Mouse (Mus musculus) CH12.LX (cell line): ENCODE measurements around the gene Atg101. TPM values are rescaled to one million over a fixed set of nuclear protein-coding genes. Genes with fewer than 3 reads are reported as not detected.

ENCODE experiments used
- DNase-seq: peaks from one replicate; pipeline ENCODE4 v3.0.0-alpha.2; 2013; ENCODE audit errors: extremely low read depth
- H3K27ac ChIP-seq: 2 replicates; pipeline ENCODE4 v1.5.1; 2012; ENCODE audit warnings: low read depth, mild to moderate bottlenecking, control low read depth, moderate library complexity; ENCODE audit not compliant: insufficient read depth
- H3K27me3 ChIP-seq: replicated peaks from 2 replicates; pipeline ENCODE3; 2012; ENCODE audit warnings: inconsistent platforms
- H3K36me3 ChIP-seq, 2 experiments: replicated peaks in 1 of 2; 2 replicates each; pipeline versions ENCODE3 to v1.6.1; 2012; ENCODE audit warnings: inconsistent platforms in 1 of 2, low read length in 1 of 2, mild to moderate bottlenecking in 1 of 2, mixed read lengths in 1 of 2, moderate library complexity in 1 of 2; ENCODE audit not compliant: control insufficient read depth in 1 of 2, insufficient read depth in 1 of 2
- H3K4me1 ChIP-seq, 2 experiments: 2 replicates each; pipeline ENCODE4 v1.6.1; 2012; ENCODE audit warnings: inconsistent platforms in 1 of 2, moderate library complexity in 1 of 2; ENCODE audit not compliant: insufficient read depth in 2 of 2, control insufficient read depth in 1 of 2
- H3K4me2 ChIP-seq: 2 replicates; pipeline ENCODE4 v1.6.1; 2012; ENCODE audit warnings: low read depth, mild to moderate bottlenecking, control low read depth; ENCODE audit not compliant: poor library complexity, insufficient read depth, severe bottlenecking
- H3K4me3 ChIP-seq, 3 experiments: fragments of 150-350 bp in 1 of 3; sonication (generic) in 1 of 3; replicated peaks in 1 of 3; 2 replicates each; pipeline versions ENCODE3 to v1.5.1; 2011 to 2012; ENCODE audit warnings: low read depth in 2 of 3, low read length in 2 of 3, mild to moderate bottlenecking in 2 of 3, moderate library complexity in 2 of 3, control low read depth in 1 of 3, improper control_type of control experiment in 1 of 3, inconsistent platforms in 1 of 3, mixed read lengths in 1 of 3; ENCODE audit not compliant: poor library complexity in 1 of 3
- H3K79me2 ChIP-seq: replicated peaks from 2 replicates; pipeline ENCODE4 v1.6.1; 2012; ENCODE audit warnings: mild to moderate bottlenecking, moderate library complexity; ENCODE audit not compliant: control insufficient read depth, poor library complexity, insufficient read depth, severe bottlenecking; ENCODE audit errors: extremely low read depth
- H3K9ac ChIP-seq: 2 replicates; pipeline ENCODE4 v1.6.1; 2012; ENCODE audit warnings: low read depth, mild to moderate bottlenecking, control low read depth, moderate library complexity; ENCODE audit not compliant: insufficient read depth
- H3K9me3 ChIP-seq: replicated peaks from 2 replicates; pipeline ENCODE3; 2012; ENCODE audit warnings: low read length, inconsistent platforms, mixed read lengths
- CHD2 ChIP-seq: IDR thresholded peaks from 2 replicates; pipeline ENCODE4 v1.6.1; 2011; ENCODE audit warnings: low read length, improper control_type of control experiment
- E2F4 ChIP-seq: IDR thresholded peaks from 2 replicates; pipeline ENCODE4 v1.6.1; 2011; ENCODE audit warnings: low read depth, low read length, improper control_type of control experiment; ENCODE audit not compliant: insufficient replicate concordance
- ELF1 ChIP-seq: IDR thresholded peaks from 2 replicates; pipeline ENCODE4 v1.6.1; 2014; ENCODE audit warnings: low read depth, mild to moderate bottlenecking, inconsistent platforms, low read length, improper control_type of control experiment
- EP300 ChIP-seq: IDR thresholded peaks from 2 replicates; pipeline ENCODE4 v1.6.1; 2011; ENCODE audit warnings: low read length, improper control_type of control experiment
- HCFC1 ChIP-seq: IDR thresholded peaks from 2 replicates; pipeline ENCODE4 v1.6.1; 2012; ENCODE audit warnings: low read depth, mild to moderate bottlenecking, inconsistent platforms, low read length, improper control_type of control experiment
- IRF4 ChIP-seq: IDR thresholded peaks from 2 replicates; pipeline ENCODE4 v1.6.1; 2014; ENCODE audit warnings: low read depth, mild to moderate bottlenecking, inconsistent platforms, low read length, improper control_type of control experiment
- JUND ChIP-seq: conservative IDR thresholded peaks from 2 replicates; pipeline ENCODE4 v1.6.1; 2011; ENCODE audit warnings: low read depth, low read length, improper control_type of control experiment
- KAT2A ChIP-seq: IDR thresholded peaks from 2 replicates; pipeline ENCODE4 v1.6.1; 2012; ENCODE audit warnings: low read length, improper control_type of control experiment, inconsistent platforms; ENCODE audit not compliant: insufficient replicate concordance
- MAZ ChIP-seq: IDR thresholded peaks from 2 replicates; pipeline ENCODE4 v1.6.1; 2012; ENCODE audit warnings: low read depth, mild to moderate bottlenecking, inconsistent platforms, low read length, improper control_type of control experiment, moderate library complexity
- MEF2A ChIP-seq: IDR thresholded peaks from 2 replicates; pipeline ENCODE4 v1.6.1; 2014; ENCODE audit warnings: low read depth, mild to moderate bottlenecking, inconsistent platforms, low read length, improper control_type of control experiment, borderline replicate concordance
- MXI1 ChIP-seq: IDR thresholded peaks from 2 replicates; pipeline ENCODE4 v1.6.1; 2011; ENCODE audit warnings: mild to moderate bottlenecking, low read depth, low read length, improper control_type of control experiment
- NRF1 ChIP-seq: IDR thresholded peaks from 2 replicates; pipeline ENCODE4 v1.6.1; 2014; ENCODE audit warnings: low read depth, mild to moderate bottlenecking, inconsistent platforms, low read length, improper control_type of control experiment, moderate library complexity
- RCOR1 ChIP-seq: conservative IDR thresholded peaks from 2 replicates; pipeline ENCODE4 v1.6.1; 2012; ENCODE audit warnings: low read depth, mild to moderate bottlenecking, inconsistent platforms, low read length, improper control_type of control experiment
- SMC3 ChIP-seq: IDR thresholded peaks from 2 replicates; pipeline ENCODE4 v1.6.1; 2011; ENCODE audit warnings: low read depth, low read length, improper control_type of control experiment
- TBP ChIP-seq: conservative IDR thresholded peaks from 2 replicates; pipeline ENCODE4 v1.6.1; 2011; ENCODE audit warnings: low read depth, low read length, improper control_type of control experiment
- TCF12 ChIP-seq: IDR thresholded peaks from 2 replicates; pipeline ENCODE4 v1.6.1; 2014; ENCODE audit warnings: low read depth, mild to moderate bottlenecking, inconsistent platforms, low read length, improper control_type of control experiment
- USF1 ChIP-seq: IDR thresholded peaks from 2 replicates; pipeline ENCODE4 v1.6.1; 2014; ENCODE audit warnings: low read depth, mild to moderate bottlenecking, inconsistent platforms, low read length, improper control_type of control experiment
- USF2 ChIP-seq: conservative IDR thresholded peaks from 2 replicates; pipeline ENCODE4 v1.6.1; 2011; ENCODE audit warnings: low read depth, low read length, improper control_type of control experiment
- ZKSCAN1 ChIP-seq: IDR thresholded peaks from 2 replicates; pipeline ENCODE4 v1.6.1; 2012; ENCODE audit warnings: low read depth, inconsistent platforms, low read length, improper control_type of control experiment, borderline replicate concordance
- ZMIZ1 ChIP-seq: IDR thresholded peaks from 2 replicates; pipeline ENCODE4 v1.6.1; 2012; ENCODE audit warnings: low read depth, mild to moderate bottlenecking, inconsistent platforms, low read length, improper control_type of control experiment
- ZNF384 ChIP-seq: IDR thresholded peaks from 2 replicates; pipeline ENCODE4 v1.6.1; 2012; ENCODE audit warnings: low read depth, low read length, improper control_type of control experiment, inconsistent platforms
- dilution Hi-C: fragments of 300-500 bp; cut with MboI; formaldehyde crosslinking; loops from 2 replicates; pipeline ENCODE4 v1.14.3; 2020; ENCODE audit warnings: low sequenced_read_pairs; ENCODE audit not compliant: extremely low pct_unique_long_range_greater_than_20kb, extremely low pct_ligation_motif_present
- in situ Hi-C: fragments of 300-500 bp; cut with MboI; formaldehyde crosslinking; loops from 3 replicates; pipeline ENCODE4 v1.14.3; 2019; ENCODE audit warnings: low sequenced_read_pairs, low pct_ligation_motif_present, low pct_unique_long_range_greater_than_20kb, mixed read lengths
- polyA plus RNA-seq: library from polyadenylated mRNA; unstranded; fragments of >175 nt; gene quantifications from 2 replicates; pipeline ENCODE4 v1.2.1, GENCODE M21; 2012; ENCODE audit warnings: low read depth; ENCODE audit not compliant: insufficient read length
- total RNA-seq, 2 experiments: library from RNA; depleted of rRNA; stranded (reverse); fragments of 300-350 nt in 1 of 2; fragments of >200 nt in 1 of 2; gene quantifications; 2 replicates each; pipeline ENCODE4 v1.2.3; 2012 to 2014

Atg101 gene
- total and polyA plus RNA-seq, 3 experiments: 49.1 to 61.3 (median 58.8) TPM

DNA sequence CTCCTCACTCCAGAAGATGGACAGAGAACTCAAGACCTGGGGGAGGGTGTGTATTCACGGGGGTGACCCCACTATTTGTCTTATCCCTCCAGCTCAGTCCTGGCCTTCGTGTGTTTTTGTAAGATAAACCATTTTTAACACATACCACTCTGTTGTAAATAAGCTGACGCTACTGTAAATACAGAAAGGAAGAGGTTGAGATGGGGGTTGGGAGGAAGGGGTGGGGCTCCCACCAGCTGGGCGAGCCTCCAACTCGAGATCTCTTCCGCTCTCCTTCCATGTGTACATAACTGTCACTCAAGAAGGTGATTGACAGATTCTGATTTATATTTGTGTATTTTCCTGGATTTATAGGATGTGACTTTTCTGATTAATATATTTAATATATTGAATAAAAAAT, 9.7 kb upstream of the Atg101 start:
- Histone ChIP-seq H3K4me3 (no peak overlapping the region), H3K27me3 (peaks cover 31% of the 10 kb centered on the region), H3K36me3 (peaks cover 0 to 22% of the 10 kb centered on the region in 2 experiments), H3K27ac (no peak overlapping the region), H3K9ac (no peak overlapping the region), H3K4me2 (no peak overlapping the region), H3K9me3 (no peaks in the 10 kb centered on the region), H3K4me1 (no peaks in the 10 kb centered on the region), H3K79me2 (no peaks in the 10 kb centered on the region)
- DNase-seq: no peak
- TF ChIP-seq USF2 (no peak), ZNF384 (no peak), MAZ (no peak), MXI1 (no peak), NRF1 (no peak), E2F4 (no peak), ZKSCAN1 (no peak), IRF4 (no peak), MEF2A (no peak), RCOR1 (no peak), USF1 (no peak), ZMIZ1 (no peak), SMC3 (no peak), TCF12 (no peak), TBP (no peak), EP300 (no peak)
- dilution Hi-C loops (no loop called here), in situ Hi-C loops (no loop called here)

GRCm38 (mm10) chr15:101277351-101277899, 6.6 kb upstream of the Atg101 start:
- Histone ChIP-seq H3K27me3 (peaks cover 46% of the 10 kb centered on the region), H3K9ac (no peak overlapping the region), H3K9me3 (no peaks in the 10 kb centered on the region), H3K4me1 (no peaks in the 10 kb centered on the region), H3K27ac (no peak overlapping the region), H3K4me3 (no peak overlapping the region), H3K4me2 (no peak overlapping the region), H3K79me2 (no peaks in the 10 kb centered on the region), H3K36me3 (peaks cover 0 to 12% of the 10 kb centered on the region in 2 experiments)
- no peak for DNase-seq
- TF ChIP-seq TCF12 (no peak), TBP (no peak), KAT2A (no peak), CHD2 (no peak), ZNF384 (no peak), ZMIZ1 (no peak), HCFC1 (no peak), ELF1 (no peak), JUND (no peak), MEF2A (no peak)
- in situ Hi-C loops: loop anchor here (5.0 kb wide), 1 partner anchor 35 kb away; no protein-coding TSS in a partner anchor
- dilution Hi-C loops: no loop called here
